8 mouse cellular contexts compared by ENCODE assay signal in genomic region chr1:79859026-79859425, GRCm38 (mm10). TPM values are rescaled to one million over a fixed set of nuclear protein-coding genes. Genes with fewer than 3 reads are reported as not detected.
DNase-seq lines count a peak whose midpoint lies in the region; ATAC-seq and TF ChIP-seq lines count a peak whose summit lies in the region.

No protein-coding gene starts in this region.

- no peak; the same call in 1 of the 2 replicates for ATAC-seq in embryonic facial prominence, embryonic 11.5 days (replicated peaks; ENCODE audit: insufficient number of reproducible peaks, low FRiP score, low TSS enrichment, low read depth)
- ATAC-seq in neural tube, embryonic 12.5 days (ENCODE audit: low FRiP score, low read depth): peak; percentile 1; the same call in 1 of the 2 replicates
- no peak for ATAC-seq in cerebellum, adult (ENCODE audit: insufficient number of reproducible peaks, low FRiP score, low TSS enrichment)

- H3K9me3 ChIP-seq in embryonic facial prominence, embryonic 11.5 days (replicated peaks; ENCODE audit: control insufficient read depth, low read length): no peaks in the 10 kb centered on the region
- no peaks in the 10 kb centered on the region for H3K9me3 ChIP-seq in limb, embryonic 10.5 days (replicated peaks)
- H3K9me3 ChIP-seq in neural tube, embryonic 12.5 days: no peaks in the 10 kb centered on the region

- peak overlapping the region; percentile 72; the same call in 1 of the 2 replicates for H3K27ac ChIP-seq in layer of hippocampus, adult 2 months
- H3K27ac ChIP-seq in embryonic facial prominence, embryonic 11.5 days (replicated peaks; ENCODE audit: low read depth, low read length): no peak overlapping the region
- H3K27ac ChIP-seq in limb, embryonic 10.5 days: peak overlapping the region; percentile 96
- no peak overlapping the region for H3K27ac ChIP-seq in neural tube, embryonic 12.5 days

- no peak for DNase-seq in layer of hippocampus, adult 2 months (ENCODE audit: low spot score in 2 of 2)
- DNase-seq in layer of hippocampus, postnatal 10 days (ENCODE audit: low spot score in 2 of 2): no peak
- peak; percentile 27 for DNase-seq in embryonic facial prominence, embryonic 11.5 days (ENCODE audit: low spot score)
- peak; percentile 37 for DNase-seq in limb, embryonic 10.5 days (ENCODE audit: low spot score)
- no peak for DNase-seq in cerebellum, postnatal 25 days
- no peak for DNase-seq in natural killer cell, adult 2 months (ENCODE audit: low spot score in 2 of 2)

- H3K4me3 ChIP-seq in layer of hippocampus, adult 2 months: peak overlapping the region; percentile 86
- H3K4me3 ChIP-seq in embryonic facial prominence, embryonic 11.5 days (ENCODE audit: low read depth, low read length): peak overlapping the region; percentile 65
- H3K4me3 ChIP-seq in limb, embryonic 10.5 days: peak overlapping the region; percentile 68
- peak overlapping the region; percentile 63 for H3K4me3 ChIP-seq in neural tube, embryonic 12.5 days

- H3K27me3 ChIP-seq in embryonic facial prominence, embryonic 11.5 days (ENCODE audit: control insufficient read depth, insufficient read depth, low read length): no peaks in the 10 kb centered on the region
- no peaks in the 10 kb centered on the region for H3K27me3 ChIP-seq in limb, embryonic 10.5 days (ENCODE audit: low read depth, poor library complexity, severe bottlenecking)
- H3K27me3 ChIP-seq in neural tube, embryonic 12.5 days (replicated peaks): no peaks in the 10 kb centered on the region

- WGBS in embryonic facial prominence, embryonic 11.5 days: 29% methylated on average over 4 of the region's 4 CpGs
- WGBS in limb, embryonic 10.5 days: 16% methylated on average over 4 of the region's 4 CpGs
- 21% methylated on average over 4 of the region's 4 CpGs for WGBS in neural tube, embryonic 12.5 days

- H3K36me3 ChIP-seq in embryonic facial prominence, embryonic 11.5 days (replicated peaks; ENCODE audit: control insufficient read depth, insufficient read depth, low read depth, low read length): no peaks in the 10 kb centered on the region
- H3K36me3 ChIP-seq in limb, embryonic 10.5 days: no peaks in the 10 kb centered on the region
- no peaks in the 10 kb centered on the region for H3K36me3 ChIP-seq in neural tube, embryonic 12.5 days

- no peak for TF ChIP-seq CTCF in layer of hippocampus, adult 2 months (conservative IDR thresholded peaks at IDR 0.05)

- H3K4me2 ChIP-seq in embryonic facial prominence, embryonic 11.5 days (ENCODE audit: low read depth, low read length): peak overlapping the region; percentile 94
- peak overlapping the region; percentile 94 for H3K4me2 ChIP-seq in neural tube, embryonic 12.5 days (replicated peaks)

- no peaks in the 10 kb centered on the region for H3K4me1 ChIP-seq in embryonic facial prominence, embryonic 11.5 days (ENCODE audit: control insufficient read depth, insufficient read depth, low read length)
- peaks cover 64% of the 10 kb centered on the region for H3K4me1 ChIP-seq in limb, embryonic 10.5 days
- peaks cover 33% of the 10 kb centered on the region for H3K4me1 ChIP-seq in neural tube, embryonic 12.5 days

- peak overlapping the region; percentile 83 for H3K9ac ChIP-seq in embryonic facial prominence, embryonic 11.5 days (replicated peaks; ENCODE audit: low read length)
- peak overlapping the region; percentile 78 for H3K9ac ChIP-seq in neural tube, embryonic 12.5 days

RNA-seq across cellular contexts. Expression of gene Serpine2, which starts 2.0 kb away (rescaled TPM):
- 100 to 1,000 TPM; 130 to 131 TPM for total RNA-seq in layer of hippocampus, adult 2 months (2021)
- 100 to 1,000 TPM; 171 to 185 TPM for total RNA-seq in layer of hippocampus, postnatal 10 days (2021)
- polyA plus RNA-seq in embryonic facial prominence, embryonic 11.5 days (2014; fragmentation: Nextera tagmentation; extraction: Ambion mirVana): 171 and 179 TPM in 2 replicates
- polyA plus RNA-seq in limb, embryonic 10.5 days (2016; fragmentation: Nextera tagmentation; extraction: Ambion mirVana): 129 and 143 TPM in 2 replicates
- 173 and 189 TPM in 2 replicates for polyA plus RNA-seq in neural tube, embryonic 12.5 days (2016; fragmentation: Nextera tagmentation; extraction: Ambion mirVana)

Comparison
In these comparisons a context has a peak if more than half of its experiments do, and no peak if none do; other contexts are left out.
1. DNase-seq: peak in embryonic facial prominence, embryonic 11.5 days (single experiment) and limb, embryonic 10.5 days (single experiment); none in layer of hippocampus, adult 2 months (0 of 2), layer of hippocampus, postnatal 10 days (0 of 2), cerebellum, postnatal 25 days (0 of 2) and natural killer cell, adult 2 months (0 of 2).
2. H3K27ac ChIP-seq: peak in layer of hippocampus, adult 2 months (single experiment) and limb, embryonic 10.5 days (single experiment); none in embryonic facial prominence, embryonic 11.5 days (single experiment) and neural tube, embryonic 12.5 days (single experiment).
3. Peak in every context shown above with its lines, with median percentiles within 50 percentile points of each other: H3K4me3 ChIP-seq.